Mouse (Mus musculus) midbrain, postnatal 0 days (tissue): ENCODE results near the gene Zfp189. TPM values are rescaled to one million over a fixed set of nuclear protein-coding genes. Genes with fewer than 3 reads are reported as not detected.
A peak's percentile ranks its signal among the peaks of the same experiment; 100 is the strongest.
"Not testable (repeated sequence)": the region's sequence is repeated elsewhere in the genome, so short reads cannot be mapped to it uniquely, and the experiment has no call there.

ENCODE experiments used
- ATAC-seq: fragments of 200-750 bp; cut with Nextera tagmentation; 2 replicates; pipeline ENCODE4 v1.8.0; 2017; ENCODE audit warnings: moderate number of reproducible peaks, mild to moderate bottlenecking, moderate TSS enrichment, moderate library complexity; ENCODE audit not compliant: low FRiP score
- DNase-seq: peaks from one replicate; pipeline ENCODE4 v3.0.0-alpha.2; 2015; ENCODE audit warnings: low spot score
- H3K27ac ChIP-seq: fragments of 300-500 bp; sonication (generic); 2 replicates; pipeline ENCODE4 v1.5.1; 2014; ENCODE audit warnings: low read depth, mild to moderate bottlenecking, low read length, mixed read lengths
- H3K27me3 ChIP-seq: fragments of 300-500 bp; sonication (generic); 2 replicates; pipeline ENCODE4 v1.6.1; 2014; ENCODE audit warnings: low read length, control low read depth, mixed read lengths; ENCODE audit not compliant: insufficient read depth
- H3K36me3 ChIP-seq: fragments of 300-500 bp; sonication (generic); 2 replicates; pipeline ENCODE4 v1.6.1; 2014; ENCODE audit warnings: low read length, control low read depth, mixed read lengths; ENCODE audit not compliant: insufficient read depth
- H3K4me1 ChIP-seq: fragments of 300-500 bp; sonication (generic); 2 replicates; pipeline ENCODE4 v1.6.1; 2014; ENCODE audit warnings: mild to moderate bottlenecking, control low read depth, antibody characterized with exemption, low read length, mixed read lengths; ENCODE audit not compliant: insufficient read depth
- H3K4me2 ChIP-seq: fragments of 300-500 bp; sonication (generic); 2 replicates; pipeline ENCODE4 v1.6.1; 2014; ENCODE audit warnings: low read depth, mild to moderate bottlenecking, low read length, mixed read lengths; ENCODE audit not compliant: poor library complexity, severe bottlenecking
- H3K4me3 ChIP-seq: fragments of 300-500 bp; sonication (generic); 2 replicates; pipeline ENCODE4 v1.5.1; 2014; ENCODE audit warnings: low read depth, mild to moderate bottlenecking, low read length, moderate library complexity
- H3K9ac ChIP-seq: fragments of 300-500 bp; sonication (generic); replicated peaks from 2 replicates; pipeline ENCODE4 v1.6.1; 2014; ENCODE audit warnings: mild to moderate bottlenecking, low read length, moderate library complexity, mixed read lengths; ENCODE audit not compliant: poor library complexity, severe bottlenecking
- H3K9me3 ChIP-seq: fragments of 300-500 bp; sonication (generic); 2 replicates; pipeline ENCODE4 v1.6.1; 2016; ENCODE audit warnings: low read length, control low read depth
- CTCF ChIP-seq: IDR thresholded peaks from 2 replicates; pipeline ENCODE4 v1.5.1; 2016; ENCODE audit warnings: antibody characterized with exemption, mild to moderate bottlenecking
- WGBS: fragments of 180-500 bp; shearing (Covaris S2); extraction: QIAGEN DNeasy Blood & Tissue Kit; methylation state at CpG from one replicate; pipeline ENCODE4 v1.1.7; 2014; 5-methylcytosine and 5-hydroxymethylcytosine counted together
- polyA plus RNA-seq: library from polyadenylated mRNA; unstranded; fragments of >200 nt; fragmentation: Nextera tagmentation; extraction: Ambion mirVana; gene quantifications from 2 replicates; pipeline ENCODE4 v1.2.1, GENCODE M21; 2015
- total RNA-seq: library from RNA; depleted of rRNA; stranded (reverse); fragments of >200 nt; gene quantifications from 2 replicates; pipeline ENCODE4 v1.2.3, GENCODE M21; 2014; rRNA removed

Zfp189 gene
- 6.3 and 10.4 TPM in 2 replicates for total RNA-seq
- 4.2 and 6.0 TPM in 2 replicates for polyA plus RNA-seq

DNA sequence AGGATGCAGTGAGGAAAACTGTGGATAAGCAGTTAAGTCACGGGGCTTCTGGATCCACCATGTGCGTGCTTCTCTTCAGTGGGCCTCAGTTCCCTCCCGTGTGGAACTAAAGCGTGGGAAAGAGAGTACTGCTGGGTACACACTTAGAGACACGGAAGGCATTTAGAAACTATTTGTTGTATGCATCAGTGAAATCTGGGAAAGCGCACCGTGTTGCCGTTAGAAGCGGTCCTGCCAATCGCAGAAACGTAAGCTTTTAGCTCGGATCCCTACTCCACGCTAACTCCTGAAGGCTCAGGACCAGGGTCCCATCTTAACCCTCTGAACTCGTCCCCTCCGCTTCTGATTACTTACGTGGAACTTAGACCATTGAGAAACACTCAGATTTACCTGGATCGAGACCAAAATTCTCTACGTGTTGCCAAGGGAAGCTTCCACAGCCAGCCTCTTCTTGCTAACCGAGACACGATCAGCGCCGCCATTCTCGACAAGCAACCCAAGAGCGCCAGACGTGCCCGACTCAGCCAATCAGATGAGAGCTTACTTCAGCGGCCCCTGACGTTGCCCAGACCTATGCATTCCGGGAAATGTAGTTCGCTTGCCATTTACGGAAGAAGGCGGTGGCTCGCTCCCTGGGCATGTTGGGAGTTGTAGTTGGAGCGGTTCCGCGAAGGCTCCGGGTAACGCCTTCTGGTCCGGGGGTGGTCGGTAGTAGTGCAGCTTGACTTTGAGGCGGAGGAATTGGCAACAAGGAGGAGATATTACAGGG is at the start of gene Zfp189, which contains the start of gene Mrpl50:
Gene Zfp189 (plus strand): TSS at position 605 of the 769 bp plus-strand sequence.
Gene Mrpl50 (minus strand): TSS at position 522 of the 769 bp plus-strand sequence.
- Histone ChIP-seq H3K4me3 (peak within 1 kb of the TSS; percentile 56), H3K27ac (peak within 1 kb of the TSS; percentile 70), H3K27me3 (no peaks in the 10 kb centered on the region), H3K9ac (peak within 1 kb of the TSS; percentile 79), H3K4me2 (peak within 1 kb of the TSS; percentile 81), H3K9me3 (no peaks in the 10 kb centered on the region), H3K36me3 (0 out of 2 replicates have a peak, but pooled peaks cover 6% of the 10 kb centered on the region), H3K4me1 (peaks cover 12% of the 10 kb centered on the region)
- peak; percentile 13 for TF ChIP-seq CTCF
- DNase-seq (peak; percentile 99), ATAC-seq (peak; percentile 100)
- under 1% methylated on average over 41 of the region's 41 CpGs for WGBS

DNA sequence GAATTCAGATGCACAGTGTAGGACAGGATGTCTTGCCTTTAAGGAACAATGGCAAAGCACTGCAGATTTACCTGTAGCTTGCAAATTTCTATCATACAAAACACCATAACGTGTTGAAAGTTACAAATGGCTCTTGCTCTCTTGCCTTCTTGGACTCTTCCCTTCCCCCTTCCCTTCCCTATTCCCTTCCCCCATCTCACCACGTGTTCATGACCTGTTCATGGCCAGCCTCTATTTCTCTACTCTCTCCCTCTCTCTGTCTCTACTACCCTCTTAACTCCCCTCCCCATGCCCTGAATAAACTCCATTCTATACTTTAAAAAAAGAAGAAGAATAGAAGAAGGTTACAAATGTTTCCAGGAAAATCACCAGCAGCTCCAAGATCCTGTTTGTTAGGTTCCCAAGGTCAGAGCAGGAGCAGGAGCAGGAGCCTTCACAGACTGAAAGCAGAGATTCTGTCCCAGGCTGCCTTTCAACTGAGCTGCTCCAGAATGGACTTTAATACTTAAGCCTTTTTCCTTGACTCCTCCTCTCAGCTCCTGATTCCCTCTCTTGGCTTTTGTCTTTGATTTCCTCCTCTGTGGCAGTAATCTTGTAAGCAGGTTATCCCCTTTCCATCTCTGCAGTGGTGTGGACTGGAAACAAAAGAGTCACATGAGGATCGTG is 47.4 kb upstream of the Zfp189 start, which contains the start of gene Acnat1:
Gene Acnat1 (minus strand): TSS at position 478 of the 666 bp plus-strand sequence.
- Histone ChIP-seq H3K4me2 (no peak within 1 kb of the TSS), H3K4me3 (no peak within 1 kb of the TSS), H3K27me3 (no peaks in the 10 kb centered on the region), H3K36me3 (no peaks in the 10 kb centered on the region), H3K9ac (no peak within 1 kb of the TSS), H3K9me3 (no peaks in the 10 kb centered on the region), H3K27ac (no peak within 1 kb of the TSS), H3K4me1 (no peaks in the 10 kb centered on the region)
- no peak for DNase-seq
- no peak for TF ChIP-seq CTCF
- WGBS: 31% methylated on average over 3 of the region's 3 CpGs
- ATAC-seq: no peak

DNA sequence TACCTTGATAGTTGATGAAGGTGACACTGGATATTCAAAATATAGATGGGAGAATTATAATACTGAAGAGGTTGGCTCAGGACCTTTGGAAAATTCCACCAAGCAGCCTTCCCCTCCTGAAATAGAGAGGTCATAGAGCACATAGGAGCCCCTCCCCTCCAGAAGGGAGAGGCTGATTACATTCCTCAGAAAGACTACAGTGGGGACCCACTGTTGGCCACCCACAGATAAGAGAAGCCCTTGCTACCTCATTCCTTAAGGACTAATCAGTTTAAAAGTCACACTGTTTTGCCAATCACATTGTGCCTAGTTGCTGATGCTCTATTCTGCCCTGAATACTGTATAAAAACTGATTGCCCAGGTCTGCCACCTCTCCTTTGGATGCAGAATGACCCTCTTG is 46.4 kb upstream of the Zfp189 start:
- TF ChIP-seq CTCF: no peak
- no peak for DNase-seq
- Histone ChIP-seq H3K4me3 (no peak overlapping the region), H3K9ac (no peak overlapping the region), H3K27me3 (no peaks in the 10 kb centered on the region), H3K4me1 (no peaks in the 10 kb centered on the region), H3K9me3 (no peaks in the 10 kb centered on the region), H3K27ac (no peak overlapping the region), H3K4me2 (no peak overlapping the region), H3K36me3 (no peaks in the 10 kb centered on the region)
- no peak for ATAC-seq

DNA sequence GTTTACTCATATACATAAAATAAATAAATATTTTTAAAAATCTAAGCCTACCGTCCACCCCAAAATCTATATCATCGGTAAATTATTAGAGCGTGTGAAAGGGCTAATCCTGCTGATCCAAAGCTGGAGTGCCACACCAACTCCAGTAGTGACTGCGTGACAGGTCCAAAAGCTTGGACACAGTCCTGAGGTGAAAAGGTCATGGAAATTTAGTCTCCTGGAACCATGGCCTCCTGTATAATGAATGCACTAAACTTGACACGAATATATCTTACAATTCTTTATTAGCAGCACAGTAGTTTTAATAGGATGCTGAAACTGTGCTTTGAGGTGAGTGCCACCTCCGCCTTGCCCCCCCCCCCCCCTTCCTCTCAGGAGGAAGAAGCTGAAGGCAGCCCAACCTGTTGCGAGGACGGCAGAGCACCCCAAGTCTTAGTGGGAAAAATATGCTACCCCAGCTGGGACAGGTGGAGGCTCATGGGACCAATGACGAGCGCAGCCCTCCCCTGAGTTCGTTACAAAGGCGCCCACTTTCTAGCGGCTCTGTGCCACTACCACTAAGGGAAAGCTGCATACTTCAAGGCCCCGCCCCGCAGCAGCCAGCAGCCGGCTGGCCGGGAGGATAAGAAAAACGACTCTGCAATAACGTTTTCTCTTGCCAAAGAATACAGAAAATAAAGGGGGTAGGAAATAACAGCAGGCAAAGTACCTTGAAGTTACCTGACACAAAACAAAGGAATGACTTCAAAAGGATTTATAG is 42.7 kb upstream of the Zfp189 start:
- TF ChIP-seq CTCF: no peak
- H3K4me3 ChIP-seq: peak overlapping the region; percentile 16
- ATAC-seq (no peak), DNase-seq (no peak)
- no peak overlapping the region for H3K9ac ChIP-seq
- no peaks in the 10 kb centered on the region for H3K27me3 ChIP-seq
- no peaks in the 10 kb centered on the region for H3K4me1 ChIP-seq
- WGBS: 20% methylated on average over 19 of the region's 19 CpGs
- H3K36me3 ChIP-seq: no peaks in the 10 kb centered on the region
- no peaks in the 10 kb centered on the region for H3K9me3 ChIP-seq
- H3K4me2 ChIP-seq: peak overlapping the region; percentile 53
- H3K27ac ChIP-seq: no peak overlapping the region

DNA sequence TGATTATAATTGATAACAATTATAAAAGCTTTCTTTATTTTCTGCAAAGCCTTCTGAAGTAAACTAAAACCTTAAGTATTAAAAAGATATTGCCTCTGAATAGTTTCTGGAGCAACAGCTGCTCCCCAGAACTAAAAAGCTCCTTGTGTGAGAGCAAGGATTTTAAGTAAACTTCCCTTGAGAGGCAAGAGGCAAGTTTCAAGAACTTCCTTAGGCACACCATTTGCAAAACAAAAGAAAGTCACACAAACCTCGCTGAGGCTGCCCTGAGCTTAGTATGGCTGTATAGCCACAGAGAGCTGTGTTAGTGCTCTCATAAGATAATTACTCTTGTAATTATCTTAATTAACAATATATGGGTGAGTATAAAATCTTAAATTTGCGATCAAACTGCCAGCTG is 41.9 kb upstream of the Zfp189 start:
- H3K9me3 ChIP-seq, H3K9ac ChIP-seq, ATAC-seq, DNase-seq, H3K27ac ChIP-seq, H3K36me3 ChIP-seq, H3K27me3 ChIP-seq, H3K4me3 ChIP-seq, H3K4me1 ChIP-seq, H3K4me2 ChIP-seq: not testable (repeated sequence)
- WGBS: 22% methylated on average over 2 of the region's 2 CpGs
